Mouse (Mus musculus) kidney, adult 8-10 months (tissue): ENCODE measurements around the gene Defb35.
"Not testable (repeated sequence)": the region's sequence is repeated elsewhere in the genome, so short reads cannot be mapped to it uniquely, and the experiment has no call there.

Source experiments
- DNase-seq, 2 experiments: peaks; one replicate each; pipeline ENCODE4 v3.0.0; 2022

The Defb35 gene

DNA sequence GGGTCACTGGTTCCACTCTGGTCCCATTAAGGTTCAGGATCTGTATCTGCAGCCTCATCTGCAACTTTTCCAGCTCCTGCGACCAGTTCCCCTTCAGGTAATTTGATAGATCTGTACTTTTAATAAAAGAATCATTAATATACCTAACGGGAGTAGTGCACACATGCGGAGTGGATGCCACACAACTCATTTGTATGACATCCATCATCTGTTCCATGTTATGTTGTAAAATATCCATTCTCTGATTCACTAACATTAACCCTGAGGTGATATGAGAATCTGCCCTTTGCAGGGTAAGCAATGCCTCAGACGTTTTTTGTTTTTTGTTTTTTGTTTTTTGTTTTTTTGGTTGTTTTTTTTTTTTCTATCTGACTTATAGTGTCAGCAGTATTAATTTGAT lies at the start of gene Defb35:
Gene Defb35, plus strand, starts transcription at position 301 of the 400 bp plus-strand sequence.
- not testable (repeated sequence) for DNase-seq

DNA sequence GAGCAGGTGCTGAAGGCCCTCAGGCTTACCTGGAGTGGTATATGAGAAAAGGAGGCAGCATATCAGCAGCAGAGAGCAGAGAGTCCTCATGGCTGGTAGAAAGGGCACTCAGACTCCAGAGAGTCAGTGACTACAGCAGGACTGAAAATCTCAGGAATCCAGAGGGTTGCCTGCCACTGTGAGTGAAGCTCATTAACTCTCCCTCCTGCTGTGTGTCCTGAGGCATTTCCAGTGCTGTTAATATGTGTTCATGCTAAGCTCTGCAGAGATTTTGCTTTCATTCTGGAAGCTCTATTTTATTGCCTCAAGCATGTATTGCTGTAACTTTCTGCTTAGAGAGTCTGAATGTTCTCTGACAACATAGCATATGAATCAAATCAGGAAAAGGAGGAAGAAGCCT lies 31.9 kb upstream of the Defb35 start, which contains the start of gene Defb11:
Gene Defb11, minus strand, starts transcription at position 123 of the 400 bp plus-strand sequence.
- peak; percentile 21 to 67 for DNase-seq

DNA sequence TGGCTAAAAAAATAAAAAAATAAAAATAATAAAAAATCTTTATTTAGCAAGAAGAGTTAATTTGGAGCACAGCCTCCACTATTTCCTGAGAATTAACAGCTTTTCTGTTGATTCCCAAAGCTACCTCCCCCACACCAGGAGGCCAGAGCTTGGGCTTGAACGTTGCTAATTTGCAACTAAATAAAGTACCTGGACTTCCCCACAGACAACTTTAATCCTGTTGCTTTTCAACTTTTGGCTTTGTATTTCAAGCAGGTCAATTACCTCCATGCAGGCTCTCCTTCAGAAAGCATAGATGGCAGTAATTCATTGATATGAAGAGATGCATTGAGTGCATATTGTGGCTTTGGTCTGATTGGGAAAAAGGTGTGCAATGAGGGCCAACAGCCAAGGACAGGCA lies 26.2 kb upstream of the Defb35 start:
- DNase-seq, result no peak

DNA sequence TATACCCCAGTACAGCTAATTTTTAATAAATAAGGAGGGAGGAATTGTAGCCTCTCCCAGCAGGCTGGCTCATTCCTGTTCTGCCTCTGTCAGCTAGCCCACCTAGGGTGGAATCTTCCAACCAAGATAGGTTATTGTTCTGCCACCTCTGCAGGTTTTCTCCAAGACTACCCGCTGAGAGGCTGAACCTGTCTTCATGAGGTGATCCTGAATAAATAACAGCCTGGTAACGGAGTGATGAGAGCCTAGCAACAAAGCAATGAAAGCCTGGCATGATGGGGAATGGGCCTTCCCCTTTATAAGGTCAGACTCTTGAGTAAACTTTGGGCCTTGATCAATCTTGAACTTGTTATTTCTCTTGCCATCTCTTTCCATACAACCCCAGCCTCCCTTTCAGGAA lies 25.6 kb upstream of the Defb35 start:
- DNase-seq, result no peak

DNA sequence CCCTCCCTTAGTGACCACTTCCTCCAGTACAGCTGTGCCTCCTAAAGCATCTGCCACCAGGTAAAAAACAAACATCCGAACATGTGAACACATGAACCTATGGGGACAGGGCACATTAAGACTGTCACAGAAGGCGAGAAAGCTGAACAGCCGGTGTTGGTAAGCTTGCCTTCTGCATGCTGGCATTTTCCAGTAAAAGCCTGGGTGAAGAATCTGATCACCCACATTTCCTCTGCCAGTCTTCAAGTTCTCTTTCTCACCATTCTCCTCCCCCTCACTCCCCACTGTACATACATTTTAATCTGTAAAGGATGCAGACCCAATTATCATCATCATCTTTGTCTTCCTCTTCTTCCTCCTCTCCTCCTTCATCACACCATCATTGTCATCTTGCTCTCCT lies 22.5 kb upstream of the Defb35 start:
- DNase-seq, result no peak

DNA sequence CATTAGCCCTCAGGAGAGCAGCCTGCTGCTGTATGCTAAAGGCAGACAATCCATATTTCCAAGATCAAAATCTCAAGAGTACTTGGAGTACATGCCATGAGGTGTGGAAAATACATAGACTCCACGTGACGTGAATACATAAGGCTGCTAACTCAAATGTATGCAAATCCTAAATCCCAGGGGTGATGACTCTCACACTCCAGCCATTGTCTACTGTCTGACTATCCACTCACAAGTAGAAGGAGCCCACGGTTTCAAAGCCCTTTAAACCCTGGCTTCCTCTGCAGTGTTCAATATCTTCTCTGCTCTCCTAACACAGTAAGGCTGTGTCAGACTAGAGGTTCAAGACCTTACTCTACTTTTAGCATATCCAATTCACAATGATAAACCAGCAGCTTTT lies 7.4 kb upstream of the Defb35 start:
- DNase-seq, result not testable (repeated sequence)

DNA sequence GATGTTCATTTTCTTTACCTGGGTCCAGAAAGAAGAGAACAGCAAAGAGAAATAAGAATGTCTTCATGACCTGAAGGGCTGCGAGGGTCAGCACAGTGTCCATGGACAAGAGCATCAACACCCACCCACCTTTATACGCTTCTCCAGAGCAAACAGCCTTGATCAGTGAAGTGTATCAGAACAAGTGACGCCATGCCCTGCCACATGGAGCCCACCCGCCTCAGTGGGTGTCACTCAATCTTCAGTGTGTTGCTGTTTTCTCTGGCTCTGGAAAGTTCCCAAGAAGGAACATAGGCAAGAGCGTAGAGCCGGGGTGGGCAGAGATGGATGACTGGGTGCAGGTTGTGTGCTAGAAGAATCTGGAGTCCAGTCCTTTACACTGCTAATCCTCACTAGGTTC lies 5.5 kb upstream of the Defb35 start, which contains the start of gene Defb15:
Gene Defb15, minus strand, starts transcription at position 101 of the 400 bp plus-strand sequence.
- no peak for DNase-seq

DNA sequence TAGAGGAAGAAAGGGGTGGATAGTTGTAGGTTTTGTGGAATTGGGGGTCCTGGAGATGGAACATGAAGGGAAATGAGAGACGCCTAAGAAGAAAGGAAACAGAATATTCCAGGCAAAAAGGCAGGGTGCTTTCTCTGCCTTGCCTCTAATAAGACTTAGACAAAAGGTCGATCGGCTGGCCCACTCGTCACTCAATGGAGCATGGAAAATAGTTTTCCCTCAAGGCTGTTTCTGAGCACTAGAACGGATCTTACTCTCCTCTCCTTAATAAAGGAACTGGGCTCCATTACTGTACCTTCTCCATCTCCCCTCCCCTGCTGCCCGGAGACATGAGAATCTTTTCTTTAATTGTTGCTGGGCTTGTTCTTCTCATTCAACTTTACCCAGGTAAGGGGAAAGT lies 8.3 kb downstream of the Defb35 start, which contains the start of gene Defb13:
Gene Defb13, plus strand, starts transcription at position 301 of the 400 bp plus-strand sequence.
- DNase-seq, result no peak

DNA sequence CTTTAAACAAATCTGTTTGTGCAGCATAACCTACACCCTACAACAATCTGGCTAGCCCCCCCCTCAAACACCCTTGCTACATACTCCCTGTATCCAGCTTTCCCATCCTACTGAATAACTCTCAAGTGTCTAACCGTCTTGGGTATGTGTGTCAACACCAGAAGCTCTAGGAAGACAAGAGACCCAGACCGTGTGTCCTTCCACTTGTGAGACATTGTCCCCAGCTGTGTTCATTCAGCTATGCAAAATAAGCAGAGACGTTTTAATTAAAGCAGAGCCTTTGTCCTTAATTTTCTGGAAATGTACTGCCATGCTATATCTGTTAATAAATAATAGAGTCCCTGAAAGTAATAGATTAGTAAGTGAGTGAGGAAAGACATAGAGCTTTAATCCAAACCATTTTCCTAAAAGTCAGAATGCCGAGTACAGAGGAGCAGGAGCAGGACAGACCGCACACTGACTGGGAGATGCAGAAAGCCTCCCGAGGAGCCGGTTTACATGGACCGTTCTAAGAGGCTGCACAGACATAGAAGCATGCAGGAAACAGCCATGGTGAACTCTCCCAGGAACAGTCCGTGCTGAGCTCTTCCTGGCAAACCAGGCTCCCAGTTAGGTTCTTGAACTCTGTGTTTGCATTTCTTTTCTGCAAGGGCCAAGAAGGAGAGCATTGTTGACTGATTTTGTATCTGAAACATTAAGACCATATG lies 9.3 kb downstream of the Defb35 start:
- DNase-seq, result peak in 1 of 2 experiments; percentile 3

DNA sequence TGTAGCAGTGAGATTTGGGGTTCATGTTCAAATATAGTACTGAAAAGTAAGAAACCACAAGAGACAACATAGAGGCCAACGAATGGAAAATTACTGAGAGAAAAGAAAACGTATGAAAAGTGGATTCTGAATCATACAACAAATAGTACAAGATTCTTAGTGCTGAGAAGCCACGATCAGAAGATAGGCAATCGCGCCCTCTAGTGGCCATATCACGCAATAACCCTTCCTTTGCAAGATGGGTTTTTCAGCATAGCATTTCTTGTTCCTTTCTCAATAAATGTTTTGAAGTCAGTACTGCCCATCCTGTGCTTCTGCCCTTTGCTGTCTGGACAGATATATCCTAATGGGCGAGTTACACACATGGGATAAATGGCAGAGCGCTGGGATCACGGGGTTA lies 17.2 kb downstream of the Defb35 start:
- peak; percentile 25 to 58 for DNase-seq

DNA sequence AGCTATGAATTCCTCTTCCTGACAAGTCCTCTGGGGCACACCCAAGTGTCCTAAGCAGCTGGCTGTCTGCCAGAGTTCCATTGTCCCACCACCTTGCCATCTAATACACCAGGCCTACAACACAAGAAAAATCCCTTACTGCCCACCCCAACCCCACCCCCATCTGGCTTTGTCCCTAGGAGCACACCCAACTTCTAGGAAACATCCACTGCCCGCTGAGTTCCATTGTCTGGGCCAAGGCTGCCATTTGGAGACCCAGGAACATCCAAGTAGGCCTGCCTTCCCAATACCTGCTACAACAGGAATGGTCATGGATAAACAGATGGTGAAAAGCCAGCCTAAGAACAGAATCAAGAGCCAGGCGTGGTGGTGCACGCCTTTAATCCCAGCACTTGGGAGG lies 18.2 kb downstream of the Defb35 start:
- no peak for DNase-seq

DNA sequence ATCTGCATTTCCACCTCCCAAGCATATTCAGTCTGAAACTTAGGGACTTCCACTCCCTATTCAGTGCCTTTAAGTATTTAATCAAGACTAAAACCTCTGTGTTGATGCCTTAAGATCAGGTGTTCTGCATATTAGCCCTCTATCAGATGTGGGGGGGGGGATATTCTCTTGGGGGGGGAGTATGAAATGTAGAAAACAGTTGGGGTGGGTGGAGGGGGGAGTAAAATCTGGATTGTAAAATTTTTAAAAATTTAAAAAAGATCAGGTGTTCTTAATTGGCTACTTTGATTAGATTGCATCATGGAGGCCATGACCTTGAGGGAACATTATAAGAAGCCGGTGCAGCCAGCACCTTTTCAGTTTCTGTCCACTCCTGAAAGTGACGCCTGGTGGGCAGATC lies 20.3 kb downstream of the Defb35 start, which contains the start of gene Fam90a1a:
Gene Fam90a1a, plus strand, starts transcription at position 301 of the 400 bp plus-strand sequence.
- DNase-seq, result no peak

DNA sequence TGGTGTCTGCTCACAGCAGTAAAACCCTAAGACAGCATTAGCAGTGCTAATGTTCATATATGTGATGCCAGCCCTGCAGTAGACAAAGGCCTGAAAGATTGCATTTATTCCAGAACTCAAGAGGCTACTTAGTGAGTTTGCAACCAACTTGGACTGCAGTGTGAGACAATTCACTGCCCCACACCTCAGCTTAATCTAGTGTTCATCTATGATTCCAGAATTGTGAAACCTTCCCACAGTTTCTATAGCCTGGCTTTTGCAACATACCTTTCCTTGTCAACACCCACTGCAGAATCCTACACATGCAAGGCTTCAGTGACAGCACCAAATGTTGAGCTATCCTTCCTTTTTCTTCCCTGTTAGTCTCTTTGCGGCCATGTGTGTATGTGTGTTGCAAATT lies 28.5 kb downstream of the Defb35 start:
- no peak for DNase-seq

DNA sequence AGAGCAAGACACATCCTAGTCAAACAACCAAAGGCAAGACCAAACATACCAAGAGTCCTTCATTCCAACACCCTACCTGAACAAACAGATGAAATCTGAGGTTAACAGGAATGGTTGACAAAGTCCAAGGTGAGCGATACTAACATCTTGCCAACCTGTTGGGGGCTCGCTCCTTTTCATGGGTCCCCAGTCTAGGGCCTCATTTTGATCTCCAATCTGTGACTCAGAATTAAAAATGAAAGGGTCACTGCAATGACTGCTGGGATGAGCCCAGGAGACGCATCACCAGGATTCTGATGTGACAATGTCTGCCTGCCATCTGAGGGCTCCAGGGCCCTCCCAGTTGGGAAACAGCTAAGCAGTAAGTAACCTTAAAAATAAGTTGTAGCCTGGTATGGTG lies 31.3 kb downstream of the Defb35 start, which contains the start of gene Ccdc70:
Gene Ccdc70, plus strand, starts transcription at position 301 of the 400 bp plus-strand sequence.
- no peak for DNase-seq

DNA sequence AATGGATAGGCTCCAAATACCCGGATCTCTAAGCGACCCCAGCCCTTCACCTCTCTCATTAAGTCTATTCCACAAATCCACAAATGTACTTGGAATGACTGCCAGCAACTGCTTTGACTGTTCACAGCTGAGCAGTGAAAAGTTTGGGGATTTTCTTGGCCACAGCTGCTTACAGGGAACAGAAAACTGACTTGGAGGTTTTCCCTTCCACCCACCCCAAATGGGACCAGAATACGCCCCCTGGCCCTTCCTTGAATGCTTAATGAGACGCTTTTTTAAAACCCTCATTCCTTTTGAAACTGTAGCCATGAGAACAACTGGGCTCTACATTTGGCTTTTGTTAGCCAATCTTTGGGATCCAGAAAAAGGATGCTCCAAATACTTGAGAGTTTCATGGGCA lies 40.0 kb downstream of the Defb35 start:
- no peak for DNase-seq

DNA sequence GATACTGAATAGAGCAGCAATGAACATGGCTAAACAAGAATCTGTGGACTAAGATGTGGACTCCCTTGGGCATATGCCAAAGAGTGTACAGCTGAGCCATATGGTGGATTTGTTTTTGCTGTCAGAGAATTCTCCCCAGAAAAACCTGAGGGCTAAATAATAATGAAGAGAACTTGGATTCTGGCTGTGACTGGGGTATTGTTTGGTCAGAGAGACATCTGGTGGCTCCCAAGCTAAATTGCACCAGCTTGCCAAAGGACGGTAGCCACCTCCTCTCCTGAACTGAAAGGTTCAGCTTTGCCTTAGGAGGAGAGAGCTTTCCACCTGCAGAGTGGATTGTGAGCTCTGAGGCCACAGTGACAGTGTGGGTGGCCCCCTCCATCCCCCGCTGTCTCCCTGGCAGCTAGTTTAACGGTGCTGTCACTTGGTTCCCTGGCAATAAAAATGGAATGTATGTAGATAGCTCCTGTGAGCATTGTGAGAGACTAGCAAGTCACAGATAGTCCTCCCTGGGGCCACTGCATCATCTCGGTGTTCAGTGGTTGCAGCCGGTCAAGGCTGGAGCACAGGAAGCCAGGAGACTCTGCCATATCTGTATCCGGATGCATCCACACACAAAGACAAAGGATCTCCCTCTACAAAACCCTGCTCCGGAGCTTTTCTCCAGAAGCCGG lies 43.6 kb downstream of the Defb35 start:
- DNase-seq, result no peak
